Mouse (Mus musculus) CH12F3 (cell line): ENCODE results near the gene Slc35g3.

Experiments used
- in situ Hi-C: fragments of 300-500 bp; cut with MboI; formaldehyde crosslinking; loops from 2 replicates; pipeline ENCODE4 v1.14.3; 2020; ENCODE audit warnings: low sequenced_read_pairs

The Slc35g3 gene

GRCm38 (mm10) chr11:69761868-69762267 is at the start of gene Slc35g3:
Gene Slc35g3 (minus strand): TSS chr11:69761968.
- in situ Hi-C loops = no loop called here

DNA sequence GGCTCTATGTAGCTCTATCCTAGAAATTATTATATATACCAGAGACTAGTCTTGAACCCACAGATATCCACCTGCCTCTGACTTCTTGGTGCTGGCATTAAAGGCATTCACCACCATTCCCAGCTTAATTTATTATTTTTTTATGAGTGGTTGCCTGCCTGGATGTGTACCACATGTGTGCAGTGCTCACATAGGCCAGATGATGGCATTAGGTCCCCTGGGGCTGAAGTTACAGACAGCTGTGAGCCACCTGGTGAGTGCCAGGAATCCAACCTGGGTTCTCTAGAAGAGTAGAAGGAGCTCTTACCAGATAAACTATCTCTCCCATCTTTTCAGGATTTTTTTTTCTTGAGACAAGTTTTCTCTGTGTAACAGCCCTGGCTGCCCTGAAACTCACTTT is 48.5 kb upstream of the Slc35g3 start:
- in situ Hi-C loops = no loop called here

DNA sequence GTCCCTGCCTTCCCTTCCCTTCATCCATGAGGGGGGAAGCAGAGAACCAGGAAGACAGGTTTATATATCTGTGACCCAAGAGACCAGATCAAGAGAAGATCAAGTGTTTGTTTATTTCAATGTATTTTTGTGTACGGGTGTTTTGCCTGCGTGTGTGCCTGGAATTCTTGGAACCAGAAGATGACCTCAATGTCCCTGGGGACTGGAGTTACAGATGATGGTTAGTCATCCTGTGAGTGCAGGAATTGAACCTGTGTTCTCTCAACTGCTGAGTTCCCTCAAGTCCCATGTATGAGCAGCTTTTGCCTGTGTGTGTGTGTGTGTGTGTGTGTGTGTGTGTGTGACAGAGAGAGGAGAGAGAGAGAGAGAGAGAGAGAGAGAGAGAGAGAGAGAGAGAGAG is 45.9 kb upstream of the Slc35g3 start:
- in situ Hi-C loops = no loop called here

DNA sequence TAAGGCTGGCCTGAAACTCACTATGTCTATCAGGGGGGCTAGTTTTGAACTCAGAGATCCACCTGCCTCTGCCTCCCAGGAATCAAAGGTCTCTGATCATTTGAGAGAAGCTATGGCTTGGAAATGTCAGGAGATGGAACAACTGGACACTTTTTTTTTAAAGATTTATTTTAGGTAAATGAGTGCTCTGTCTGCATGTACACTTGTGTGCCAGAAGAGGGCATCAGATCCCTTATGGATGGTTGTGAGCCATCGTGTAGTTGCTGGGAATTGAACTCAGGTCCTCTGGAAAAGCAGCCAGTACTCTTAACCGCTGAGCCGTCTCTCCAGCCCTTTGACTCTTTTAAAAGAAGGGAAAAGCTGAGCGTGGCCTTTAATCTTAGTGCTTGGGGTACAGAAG is 44.6 kb upstream of the Slc35g3 start:
- in situ Hi-C loops = no loop called here

DNA sequence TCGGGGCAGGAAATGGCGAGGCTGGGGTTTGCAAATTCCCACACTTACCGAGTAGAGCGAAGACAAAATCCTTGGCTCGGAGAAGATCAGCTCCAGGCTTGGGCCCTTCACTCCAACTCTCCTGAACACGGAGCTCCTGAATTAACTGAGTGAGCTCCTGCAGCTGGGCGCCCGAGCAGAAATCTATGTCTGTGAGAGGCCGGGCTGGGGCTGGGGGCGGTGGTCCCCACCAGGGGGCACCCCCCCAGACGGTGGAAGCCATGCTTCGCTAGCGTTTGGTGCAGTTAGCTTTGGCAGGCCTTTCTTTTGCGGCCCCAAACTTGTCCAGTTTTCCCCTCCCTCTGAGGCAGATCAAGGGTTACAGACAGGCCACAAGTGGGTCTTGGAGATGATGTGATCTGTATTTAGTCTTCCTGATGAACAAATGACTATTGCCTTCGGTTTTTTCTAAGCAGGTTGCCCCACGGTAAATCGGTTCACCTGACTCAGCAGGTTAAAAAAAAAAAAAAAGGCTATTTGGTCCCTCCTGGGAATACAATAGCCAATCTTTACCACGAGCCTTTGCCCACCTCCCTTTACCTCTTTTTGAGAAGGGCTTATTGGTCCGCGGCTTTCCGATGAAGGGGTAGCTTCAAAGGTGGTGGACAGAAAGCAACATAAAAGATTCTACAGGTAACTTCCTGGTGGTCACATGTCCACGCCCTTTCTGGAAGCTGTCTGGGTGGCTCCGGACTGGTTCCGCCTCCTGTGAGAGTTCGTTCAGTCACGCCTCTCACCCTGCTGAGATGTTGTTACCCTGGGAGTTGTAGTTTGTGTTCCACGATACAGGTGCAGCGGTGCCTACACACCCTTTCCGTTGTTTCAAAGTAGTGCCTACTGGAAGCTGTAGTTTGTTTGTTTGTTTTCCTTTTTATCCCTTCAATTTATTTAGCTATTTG is 43.5 kb upstream of the Slc35g3 start, which contains the start of gene Tmem102:
Gene Tmem102, minus strand, starts transcription at position 653 of the 938 bp plus-strand sequence.
- in situ Hi-C loops = no loop called here

DNA sequence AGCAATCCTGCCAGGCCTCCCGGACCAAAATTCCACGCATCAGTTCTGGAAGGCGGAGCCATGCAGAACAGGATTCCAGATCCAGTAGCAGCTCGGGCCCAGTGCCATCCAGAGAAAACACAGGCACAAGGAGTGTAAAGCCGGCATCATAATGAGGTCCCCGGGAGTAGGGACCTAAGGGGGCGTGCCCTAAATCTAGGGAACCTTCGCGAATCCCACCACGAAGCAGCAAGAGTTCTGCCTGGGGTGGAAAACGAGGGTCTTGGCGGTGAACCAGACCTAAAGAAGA is 42.8 kb upstream of the Slc35g3 start:
- in situ Hi-C loops = no loop called here

DNA sequence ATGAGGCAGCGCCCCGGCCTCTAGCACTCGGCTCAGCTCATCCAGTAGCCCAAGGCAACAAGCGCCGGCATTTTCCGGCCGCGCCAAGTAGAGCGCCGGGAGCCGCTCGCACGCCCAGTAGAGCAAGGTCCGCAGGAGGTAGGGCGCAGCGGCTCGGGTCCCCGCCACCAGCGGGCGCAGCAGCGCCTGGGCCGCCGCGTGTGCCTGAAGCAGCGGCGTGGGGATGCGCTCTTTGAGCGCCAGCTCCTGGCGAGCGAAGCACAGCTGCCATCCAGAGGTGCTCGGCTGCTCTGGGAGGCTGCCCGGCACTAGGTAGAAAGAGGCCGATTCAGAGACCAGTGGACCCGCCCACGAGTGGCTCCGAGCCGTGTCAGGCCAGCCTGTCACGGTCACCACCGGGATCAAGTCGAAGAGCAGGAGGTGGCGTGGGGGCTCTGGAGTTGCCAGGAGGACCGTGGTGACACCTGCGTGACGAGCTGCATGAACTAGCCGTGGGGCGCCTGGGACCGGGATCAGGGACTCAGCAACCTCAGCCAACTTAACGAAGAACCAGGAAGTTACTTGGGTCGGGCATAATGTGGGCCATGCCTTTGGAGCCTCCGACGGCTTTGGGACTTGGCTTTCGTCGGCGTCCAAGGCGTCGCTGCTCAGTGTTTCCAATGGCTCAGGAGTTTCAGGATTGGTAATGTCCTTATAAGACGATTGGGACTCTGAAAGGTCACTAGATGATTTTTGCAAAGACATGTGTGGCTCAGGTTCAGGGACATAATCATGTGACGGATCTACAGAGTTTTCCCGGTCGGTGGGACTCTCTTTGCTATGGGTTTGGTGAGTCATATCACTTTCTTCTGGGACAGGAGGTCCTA is 42.3 kb upstream of the Slc35g3 start:
- in situ Hi-C loops = no loop called here

DNA sequence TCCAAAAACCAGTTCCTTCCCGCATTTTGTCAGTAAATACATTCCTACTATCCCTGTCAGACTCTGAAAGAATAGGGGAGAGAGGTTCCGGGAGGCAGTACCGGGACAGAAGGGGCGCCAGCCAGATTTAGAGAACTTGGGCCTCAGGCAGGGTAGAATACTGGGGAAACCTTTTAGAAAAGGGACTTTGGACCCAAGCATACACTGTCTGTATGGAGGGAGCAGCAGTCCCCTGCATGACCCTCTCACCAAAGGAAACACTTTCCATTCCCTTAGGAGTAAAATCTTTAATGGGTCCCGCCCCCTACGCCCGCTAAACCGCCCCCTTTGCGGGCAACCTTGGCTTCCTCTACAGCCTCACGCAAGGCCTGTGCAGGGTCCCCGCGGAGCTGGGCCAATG is 41.6 kb upstream of the Slc35g3 start:
- in situ Hi-C loops = no loop called here

DNA sequence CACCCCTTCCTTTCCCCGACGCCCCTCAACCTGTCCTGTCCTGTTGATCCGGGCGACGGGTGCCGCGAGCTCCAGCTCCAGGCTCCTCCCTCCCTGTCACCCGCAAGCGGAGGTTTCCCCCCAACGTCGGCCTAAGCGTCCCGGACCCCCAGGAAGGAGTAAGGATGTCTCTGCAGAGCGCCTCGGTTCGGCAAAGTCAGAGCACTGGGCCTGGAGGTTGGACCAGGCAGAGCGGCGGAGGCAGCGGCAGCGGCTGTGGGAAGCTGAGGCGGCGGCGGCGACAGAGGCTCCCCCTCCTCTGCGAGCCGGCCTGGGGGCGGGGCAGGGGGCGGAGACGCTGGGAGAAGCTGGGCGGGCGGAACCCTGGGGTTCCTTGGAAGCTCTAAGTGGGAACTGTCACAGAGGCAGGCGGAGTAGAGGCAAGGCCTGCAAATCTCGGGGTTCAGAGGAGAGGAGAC is 40.9 kb upstream of the Slc35g3 start:
- in situ Hi-C loops = no loop called here

DNA sequence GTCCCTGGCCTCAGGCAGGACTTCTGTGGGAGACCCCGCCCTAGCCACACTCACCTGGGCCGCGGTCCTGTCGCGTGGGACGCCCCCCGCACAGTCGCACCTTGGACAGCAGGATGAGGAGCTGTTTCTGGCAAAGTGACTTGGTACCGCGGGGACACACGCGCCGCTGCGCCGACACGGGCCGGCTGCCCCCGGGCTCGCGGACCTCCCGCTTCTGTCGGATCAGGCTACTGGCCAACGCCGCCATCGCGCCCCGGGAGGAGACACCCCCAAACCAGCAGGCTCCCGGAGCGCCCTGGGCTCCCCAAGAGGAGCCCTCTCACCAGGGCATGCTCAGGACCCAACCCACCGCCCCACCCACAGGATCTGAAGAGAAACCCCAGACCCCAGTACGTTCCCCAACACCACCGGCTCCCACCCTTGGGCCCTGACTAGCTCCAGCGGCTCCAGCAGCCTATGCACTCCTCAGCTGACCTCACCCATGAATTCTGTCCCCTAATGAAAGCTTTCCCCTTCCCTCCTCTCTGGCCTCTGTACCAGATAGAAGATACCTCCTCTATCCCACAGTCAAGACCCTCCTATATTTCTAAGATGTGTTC is 39.7 kb upstream of the Slc35g3 start, which contains the start of gene Fgf11:
Gene Fgf11, minus strand, starts transcription at position 479 of the 599 bp plus-strand sequence.
- in situ Hi-C loops = no loop called here

DNA sequence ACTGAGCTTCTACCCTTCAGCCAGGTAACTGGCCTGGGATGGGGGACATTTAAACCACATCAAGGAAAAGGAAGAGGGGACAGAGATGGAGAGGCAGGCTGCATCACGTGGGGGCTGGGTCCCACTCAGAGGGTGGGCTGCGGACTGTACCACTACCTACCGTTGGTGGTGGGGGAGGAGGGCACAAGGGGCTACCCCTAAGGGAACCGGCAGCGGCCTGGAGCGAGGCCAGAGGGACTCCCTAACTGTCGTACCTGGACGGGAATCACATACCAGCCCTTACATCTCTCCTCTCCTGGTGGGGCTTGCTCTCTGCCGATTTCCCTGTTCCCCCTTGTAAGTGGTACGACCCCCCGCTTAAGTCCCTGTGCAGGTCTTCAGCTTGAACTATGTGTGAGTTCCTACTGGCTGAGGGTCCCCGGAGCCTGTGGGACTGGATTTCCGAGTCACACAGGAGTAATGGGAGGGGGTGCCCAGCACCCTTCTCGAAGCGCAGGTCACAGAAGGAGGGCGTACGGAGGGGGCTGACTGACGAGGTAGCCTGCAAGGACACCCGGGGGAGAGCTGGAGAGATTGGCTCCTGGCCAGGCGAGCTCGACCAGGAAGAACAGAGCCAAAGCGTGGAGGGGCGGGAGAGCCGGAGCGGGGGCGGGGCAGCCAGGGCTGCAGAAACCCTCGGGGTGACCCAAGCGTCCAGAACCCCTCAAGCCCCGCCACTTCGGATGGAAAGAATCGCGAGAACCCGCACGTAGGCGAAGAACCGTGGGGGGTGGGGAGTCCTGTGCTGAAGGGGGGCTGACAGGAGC is 38.8 kb upstream of the Slc35g3 start:
- in situ Hi-C loops = no loop called here

DNA sequence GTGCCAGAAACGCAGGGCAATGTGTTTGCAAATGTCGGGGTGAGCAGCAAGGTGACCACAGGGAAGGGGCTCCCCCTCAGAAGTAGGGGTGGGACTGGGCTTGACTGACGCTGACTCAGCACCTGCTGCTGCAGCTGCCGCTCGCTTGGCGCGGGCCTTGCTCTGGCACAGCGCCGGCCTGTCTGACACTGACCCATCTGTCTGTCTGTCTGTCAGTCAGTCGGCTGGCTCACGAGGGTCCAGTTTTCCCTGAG is 38.3 kb upstream of the Slc35g3 start:
- in situ Hi-C loops = no loop called here

- in situ Hi-C loops = no loop called here
These were observed 37.8 kb upstream of the Slc35g3 start for GRCm38 (mm10) chr11:69799394-69800137.

DNA sequence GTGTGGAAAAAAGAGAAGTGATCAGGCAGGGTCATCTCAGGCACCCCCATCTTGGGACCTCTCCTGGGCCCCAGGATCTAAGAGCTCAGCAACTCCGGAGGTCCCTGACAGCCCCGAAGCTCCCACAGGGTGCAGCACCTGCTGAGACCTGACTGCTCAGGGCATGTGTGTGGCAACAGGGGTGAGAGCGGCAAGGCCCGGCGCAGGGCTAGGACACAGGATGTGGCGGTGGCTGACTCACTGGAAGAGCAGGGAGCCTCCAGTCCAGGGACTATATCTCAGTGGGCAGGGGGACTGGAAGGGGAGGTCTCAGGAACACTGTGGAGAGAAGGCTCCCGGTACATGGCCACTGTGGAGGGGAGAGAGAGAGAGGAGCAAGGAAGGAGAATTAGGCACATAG is 36.2 kb upstream of the Slc35g3 start:
- in situ Hi-C loops = no loop called here

- in situ Hi-C loops = no loop called here
These were observed 34.2 kb upstream of the Slc35g3 start for GRCm38 (mm10) chr11:69795983-69796435.

DNA sequence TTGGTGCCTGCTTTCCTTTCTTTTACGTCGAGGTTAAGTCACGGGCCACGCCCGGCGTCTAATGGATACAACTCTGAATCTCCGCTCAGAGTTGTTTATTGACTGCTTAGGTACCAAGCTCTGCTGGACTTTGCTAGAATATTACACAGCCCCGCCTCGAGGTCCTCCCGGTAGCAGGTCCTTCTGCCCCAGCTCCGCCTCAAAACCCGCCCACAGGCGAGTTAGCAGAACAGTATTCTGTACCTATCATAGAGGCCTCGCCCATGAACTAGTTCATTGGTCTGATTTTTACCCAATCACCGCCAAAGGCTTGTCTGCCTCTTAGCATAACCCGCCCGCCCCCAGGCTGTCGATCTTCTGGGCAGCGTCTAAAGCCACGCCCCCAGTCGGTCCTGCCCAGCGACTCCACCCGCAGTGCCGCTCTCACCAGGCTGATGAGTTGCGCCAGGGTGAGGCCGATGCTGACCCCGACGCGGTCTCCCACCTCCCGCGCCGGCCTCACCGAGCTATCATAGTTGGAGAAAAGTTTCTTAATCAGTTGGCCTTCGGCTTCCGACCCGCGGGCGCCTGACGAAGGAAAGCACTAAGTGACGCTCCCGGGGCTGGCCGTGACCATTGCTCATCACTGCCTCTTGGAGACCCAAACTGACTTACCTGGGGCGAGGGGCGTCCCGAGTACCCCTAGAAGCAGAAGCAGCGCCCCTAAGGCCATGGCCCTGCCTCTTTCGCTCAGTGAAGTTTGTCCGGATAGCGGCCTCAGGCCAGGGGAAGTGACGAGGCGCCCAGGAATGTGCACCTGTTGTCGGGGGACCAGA is 33.6 kb upstream of the Slc35g3 start, which contains the start of gene Chrnb1:
Gene Chrnb1, minus strand, starts transcription at position 776 of the 815 bp plus-strand sequence.
- in situ Hi-C loops = no loop called here

- in situ Hi-C loops = no loop called here
These were observed 31.7 kb upstream of the Slc35g3 start for GRCm38 (mm10) chr11:69793429-69793828.

DNA sequence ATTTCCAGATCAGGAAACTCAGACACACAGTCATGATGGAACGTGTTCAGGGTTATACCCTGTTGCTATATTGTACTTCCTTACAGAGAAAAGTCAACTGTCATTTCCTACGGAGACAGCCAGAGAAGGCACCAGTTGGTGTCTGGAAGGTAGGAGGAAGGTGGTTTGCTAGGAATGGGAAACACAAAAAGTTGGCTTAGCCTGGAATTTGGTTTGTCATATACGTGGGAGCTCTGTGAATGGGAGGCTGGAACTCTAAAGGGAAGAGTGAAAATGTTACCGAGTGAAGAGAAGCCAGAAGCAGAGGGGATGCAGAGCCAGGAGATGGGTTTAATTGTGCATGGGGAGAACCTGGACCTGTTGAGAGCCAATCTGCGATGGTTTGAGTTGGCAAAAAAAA is 29.7 kb upstream of the Slc35g3 start:
- in situ Hi-C loops = no loop called here

DNA sequence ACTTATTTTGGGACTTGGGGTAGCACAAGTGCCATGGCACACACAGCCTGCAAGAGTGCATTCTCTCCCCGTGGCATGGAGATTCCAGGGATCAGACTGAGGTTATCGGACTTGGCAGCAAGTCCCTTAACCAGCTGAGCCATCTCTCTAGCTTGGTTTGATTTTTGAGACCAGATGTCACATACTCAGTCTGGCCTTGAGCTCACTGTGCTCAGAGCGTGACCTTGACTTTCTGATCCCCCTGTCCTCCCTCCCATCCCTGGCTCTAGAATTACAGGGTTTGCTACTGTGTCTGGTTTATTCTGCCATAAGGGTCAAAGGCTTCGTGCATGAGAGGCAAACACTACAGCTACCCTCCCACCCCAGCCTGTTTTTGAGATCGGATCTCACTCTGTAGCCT is 27.7 kb upstream of the Slc35g3 start:
- in situ Hi-C loops = no loop called here
